Mouse (Mus musculus) left cerebral cortex, postnatal 25 days (tissue): Measurements from ENCODE around the gene Gm10320. TPM values are rescaled to one million over a fixed set of nuclear protein-coding genes. Genes with fewer than 3 reads are reported as not detected.

ENCODE experiments used
- total RNA-seq, 2 experiments: library from RNA; stranded (reverse); gene quantifications; 2 replicates each; pipeline ENCODE4 v1.2.3; 2021

The Gm10320 gene
- total RNA-seq, 2 experiments from 2014 or later = not detected

Other genes with a start within 250 kb of the Gm10320 start
- gene Utp15, start 229.0 kb downstream of the Gm10320 start, total RNA-seq = 10 to 100 TPM; 17.6 to 18.2 TPM
- 10 to 100 TPM; 43.6 to 46.2 TPM for gene Ankra2, start 228.9 kb downstream of the Gm10320 start, total RNA-seq
- gene Gm21976, start 212.1 kb downstream of the Gm10320 start, total RNA-seq = not detected
- 100 to 1,000 TPM; 173 TPM for gene Btf3, start 175.0 kb downstream of the Gm10320 start, total RNA-seq
- gene Foxd1, start 137.8 kb downstream of the Gm10320 start, total RNA-seq = 1 to 10 TPM in 1 of 2 experiments, under 1 TPM in 1; 0.92 to 1.6 TPM
- gene Tmem174, start 145.4 kb upstream of the Gm10320 start, total RNA-seq = under 1 TPM in 1 of 2 experiments, not detected in 1; 0.23 TPM
- gene Tmem171, start 202.8 kb upstream of the Gm10320 start, total RNA-seq = not detected